9 mouse cellular contexts compared by ENCODE assay signal in genomic region chr1:185229406-185230201, GRCm38 (mm10). TPM values are rescaled to one million over a fixed set of nuclear protein-coding genes. Genes with fewer than 3 reads are reported as not detected.
A peak's percentile ranks its signal among the peaks of the same experiment; 100 is the strongest.
DNase-seq lines count a peak whose midpoint lies in the region; TF ChIP-seq lines count a peak whose summit lies in the region.
"Had no signal": no experiment of that assay in that cellular context is flagged by ENCODE, and none has a peak within 500 bp of the region (broad histone marks: within the 10 kb centered on the region; RNA-seq: fewer than 3 reads in every experiment).

No protein-coding gene starts in this region.

- intact Hi-C loops in gastrocnemius, adult 2 months (cut with DNase I): no loop called here
- intact Hi-C loops in gastrocnemius, postnatal 36 days (cut with DNase I): no loop called here
- intact Hi-C loops in heart, postnatal 10 days (cut with DNase I): no loop called here

- TF ChIP-seq CTCF in gastrocnemius, adult 2 months (IDR thresholded peaks at IDR 0.05): no peak

- peak overlapping the region; percentile 70 for H3K27ac ChIP-seq in gastrocnemius, adult 2 months
- H3K27ac ChIP-seq: midbrain, embryonic 12.5 days had no signal

- peak; percentile 62 for DNase-seq in gastrocnemius, adult 2 months
- no peak for DNase-seq in gastrocnemius, postnatal 36 days
- DNase-seq in 416B (ENCODE audit: low read depth): peak; percentile 82
- DNase-seq in c-Kit-positive CD71-positive TER-119-negative erythroid progenitor cells, embryonic 14.5 days (ENCODE audit: low read depth): peak; percentile 61
- peak; percentile 34 to 51 for DNase-seq in heart, postnatal 10 days
- peak; percentile 48 for DNase-seq in lung, postnatal 14 days
- no peak for DNase-seq in urinary bladder, postnatal 4 days (ENCODE audit: low spot score in 2 of 2)
- no peak for DNase-seq in kidney, adult 11 months

- H3K4me3 ChIP-seq in gastrocnemius, adult 2 months: no peak overlapping the region
- H3K4me3 ChIP-seq: midbrain, embryonic 12.5 days had no signal

RNA-seq across cellular contexts. Expression of gene Rab3gap2, which starts 25.7 kb away (rescaled TPM):
- total RNA-seq in gastrocnemius, adult 2 months (2021): 10 to 100 TPM; 18.1 to 18.5 TPM
- 10 to 100 TPM; 14.7 to 17.1 TPM for total RNA-seq in gastrocnemius, postnatal 36 days (2021)
- 10 to 100 TPM; 25.5 TPM for total RNA-seq in heart, postnatal 10 days (2021)

Comparison
In these comparisons a context has a peak if more than half of its experiments do, and no peak if none do; other contexts are left out.
1. DNase-seq: peak in gastrocnemius, adult 2 months (single experiment), 416B (single experiment), c-Kit-positive CD71-positive TER-119-negative erythroid progenitor cells, embryonic 14.5 days (single experiment), heart, postnatal 10 days (2 of 2) and lung, postnatal 14 days (single experiment); none in gastrocnemius, postnatal 36 days (0 of 2), urinary bladder, postnatal 4 days (0 of 2) and kidney, adult 11 months (single experiment).